Mouse (Mus musculus): ENCODE results near the gene Lrch4.
"Not testable (repeated sequence)": the region's sequence is repeated elsewhere in the genome, so short reads cannot be mapped to it uniquely, and the experiment has no call there.

The Lrch4 gene

GRCm38 (mm10) chr5:137613076-137613475 is 15.8 kb upstream of the Lrch4 start:
- no peak for DNase-seq (ENCODE audit: low read depth)

- DNase-seq (ENCODE audit: low read depth), result no peak
Observed at GRCm38 (mm10) chr5:137613550-137613949, 15.4 kb upstream of the Lrch4 start, which contains the start of gene Pcolce. Pcolce (minus strand) TSS chr5:137613784.

GRCm38 (mm10) chr5:137614921-137615320 is 14.0 kb upstream of the Lrch4 start:
- not testable (repeated sequence) for DNase-seq (ENCODE audit: low read depth)

- no peak for DNase-seq (ENCODE audit: low read depth)
Observed at GRCm38 (mm10) chr5:137615347-137615746, 13.6 kb upstream of the Lrch4 start.

- no peak for DNase-seq (ENCODE audit: low read depth)
Observed at GRCm38 (mm10) chr5:137623937-137624530, 4.9 kb upstream of the Lrch4 start.

- DNase-seq (ENCODE audit: low read depth), result no peak
Observed at GRCm38 (mm10) chr5:137627991-137628390, 930 bp upstream of the Lrch4 start.

- DNase-seq (ENCODE audit: low read depth), result no peak
Observed at GRCm38 (mm10) chr5:137629306-137629721, 393 bp downstream of the Lrch4 start.

GRCm38 (mm10) chr5:137629906-137630545 is 1.1 kb downstream of the Lrch4 start:
- no peak for DNase-seq (ENCODE audit: low read depth)

- no peak for DNase-seq (ENCODE audit: low read depth)
Observed at GRCm38 (mm10) chr5:137630602-137631001, 1.7 kb downstream of the Lrch4 start.

- DNase-seq (ENCODE audit: low read depth), result no peak
Observed at GRCm38 (mm10) chr5:137631171-137631570, 2.2 kb downstream of the Lrch4 start.

- DNase-seq (ENCODE audit: low read depth), result no peak
Observed at GRCm38 (mm10) chr5:137631591-137631990, 2.7 kb downstream of the Lrch4 start.

GRCm38 (mm10) chr5:137633397-137634084 is 4.6 kb downstream of the Lrch4 start:
- no peak for DNase-seq (ENCODE audit: low read depth)

- no peak for DNase-seq (ENCODE audit: low read depth)
Observed at GRCm38 (mm10) chr5:137639472-137639871, 10.6 kb downstream of the Lrch4 start.

GRCm38 (mm10) chr5:137641054-137641453 is 12.1 kb downstream of the Lrch4 start, which contains the start of gene Sap25:
Sap25 (plus strand) TSS chr5:137641334.
- DNase-seq (ENCODE audit: low read depth), result no peak

- DNase-seq (ENCODE audit: low read depth), result no peak
Observed at GRCm38 (mm10) chr5:137642886-137643285, 14.0 kb downstream of the Lrch4 start.

GRCm38 (mm10) chr5:137644484-137644883 is 15.6 kb downstream of the Lrch4 start:
- DNase-seq (ENCODE audit: low read depth), result no peak

GRCm38 (mm10) chr5:137645091-137645651 is 16.2 kb downstream of the Lrch4 start:
- no peak for DNase-seq (ENCODE audit: low read depth)

GRCm38 (mm10) chr5:137645652-137646091 is 16.8 kb downstream of the Lrch4 start, which contains the start of gene Irs3:
Irs3 (minus strand) TSS chr5:137645714.
- DNase-seq (ENCODE audit: low read depth), result no peak

- no peak for DNase-seq (ENCODE audit: low read depth)
Observed at GRCm38 (mm10) chr5:137647827-137648601, 19.1 kb downstream of the Lrch4 start.

- DNase-seq (ENCODE audit: low read depth), result no peak
Observed at GRCm38 (mm10) chr5:137649251-137649650, 20.3 kb downstream of the Lrch4 start.

- DNase-seq (ENCODE audit: low read depth), result no peak
Observed at GRCm38 (mm10) chr5:137649669-137650571, 21.0 kb downstream of the Lrch4 start.
